Mouse (Mus musculus) C2C12 (cell line): ENCODE data around the gene Gli2. TPM values are rescaled to one million over a fixed set of nuclear protein-coding genes. Genes with fewer than 3 reads are reported as not detected.

Source experiments
- H3K27me3 ChIP-seq: one replicate; pipeline ENCODE4 v1.6.1; 2011; ENCODE audit not compliant: control insufficient read depth, insufficient read depth, insufficient read length
- H3K36me3 ChIP-seq: one replicate; pipeline ENCODE4 v1.6.1; 2011; ENCODE audit not compliant: control insufficient read depth, insufficient read depth
- H3K4me3 ChIP-seq: one replicate; pipeline ENCODE4 v1.5.1; 2011; ENCODE audit warnings: mild to moderate bottlenecking, control low read depth; ENCODE audit not compliant: poor library complexity, insufficient read depth, severe bottlenecking
- H3K79me2 ChIP-seq: one replicate; pipeline ENCODE4 v1.6.1; 2011; ENCODE audit not compliant: control insufficient read depth, insufficient read depth
- H3K79me3 ChIP-seq: one replicate; pipeline ENCODE4 v1.6.1; 2011; ENCODE audit warnings: low read depth, control low read depth
- H3ac ChIP-seq: one replicate; pipeline ENCODE3; 2011; ENCODE audit warnings: low read depth; ENCODE audit not compliant: control insufficient read depth, insufficient read length
- CEBPB ChIP-seq: IDR thresholded peaks from one replicate; pipeline ENCODE4 v1.6.1; 2011; ENCODE audit warnings: low read depth, mild to moderate bottlenecking, control low read depth, moderate library complexity
- CTCF ChIP-seq: IDR thresholded peaks from one replicate; pipeline ENCODE4 v1.5.1; 2011; ENCODE audit not compliant: control insufficient read depth, insufficient read depth, insufficient read length
- FOSL1 ChIP-seq: IDR thresholded peaks from one replicate; pipeline ENCODE4 v1.8.0; 2011; ENCODE audit warnings: mild to moderate bottlenecking, low read length; ENCODE audit not compliant: poor library complexity, insufficient read depth, severe bottlenecking
- MAX ChIP-seq: IDR thresholded peaks from one replicate; pipeline ENCODE4 v1.6.1; 2011; ENCODE audit warnings: mild to moderate bottlenecking, control low read depth
- MYOD1 ChIP-seq: IDR thresholded peaks from one replicate; pipeline ENCODE4 v1.6.1; 2011; ENCODE audit warnings: low read depth; ENCODE audit not compliant: control insufficient read depth, insufficient read length
- MYOG ChIP-seq: IDR thresholded peaks from one replicate; pipeline ENCODE4 v1.6.1; 2011; ENCODE audit not compliant: control insufficient read depth, insufficient read length; ENCODE audit errors: extremely low read depth
- USF1 ChIP-seq: IDR thresholded peaks from one replicate; pipeline ENCODE4 v1.6.1; 2011; ENCODE audit warnings: low read depth, mild to moderate bottlenecking, control low read depth, moderate library complexity
- polyA plus RNA-seq: library from polyadenylated mRNA; unstranded; fragments of >200 nt; fragmentation: generic; extraction: Trizol; gene quantifications from one replicate; pipeline ENCODE4 v1.2.1, GENCODE M21; 2012; ENCODE audit warnings: missing spikeins

Gene Gli2
- polyA plus RNA-seq, 1 experiment, result 0.74 TPM

- no peaks in the 10 kb centered on the region for H3K27me3 ChIP-seq
- H3K4me3 ChIP-seq, result no peak overlapping the region
- H3K36me3 ChIP-seq, result no peaks in the 10 kb centered on the region
- TF ChIP-seq MAX, result no peak
- no peak for TF ChIP-seq CEBPB
- no peak for TF ChIP-seq MYOD1
- TF ChIP-seq FOSL1, result no peak
- TF ChIP-seq MYOG, result no peak
- TF ChIP-seq CTCF, result no peak
- TF ChIP-seq USF1, result no peak
- no peaks in the 10 kb centered on the region for H3K79me2 ChIP-seq
- H3K79me3 ChIP-seq, result no peaks in the 10 kb centered on the region
- no peak overlapping the region for H3ac ChIP-seq
Observed at GRCm38 (mm10) chr1:119034163-119034705, 19.2 kb downstream of the Gli2 start.

GRCm38 (mm10) chr1:119033450-119034162 is 19.8 kb downstream of the Gli2 start:
- Histone ChIP-seq H3K79me2 (no peaks in the 10 kb centered on the region), H3K36me3 (no peaks in the 10 kb centered on the region), H3ac (no peak overlapping the region), H3K79me3 (no peaks in the 10 kb centered on the region), H3K27me3 (no peaks in the 10 kb centered on the region), H3K4me3 (no peak overlapping the region)
- TF ChIP-seq CEBPB (no peak), FOSL1 (no peak), MYOG (no peak), CTCF (no peak), MAX (no peak), USF1 (no peak), MYOD1 (no peak)

GRCm38 (mm10) chr1:119031185-119031584 is 22.2 kb downstream of the Gli2 start:
- TF ChIP-seq MAX (no peak), CEBPB (no peak), MYOD1 (no peak), CTCF (no peak), MYOG (no peak), USF1 (no peak), FOSL1 (no peak)
- Histone ChIP-seq H3K27me3 (no peaks in the 10 kb centered on the region), H3K79me3 (no peaks in the 10 kb centered on the region), H3K36me3 (no peaks in the 10 kb centered on the region), H3ac (no peak overlapping the region), H3K79me2 (no peaks in the 10 kb centered on the region), H3K4me3 (no peak overlapping the region)

- Histone ChIP-seq H3ac (no peak overlapping the region), H3K27me3 (no peaks in the 10 kb centered on the region), H3K36me3 (no peaks in the 10 kb centered on the region), H3K4me3 (no peak overlapping the region), H3K79me2 (no peaks in the 10 kb centered on the region), H3K79me3 (no peaks in the 10 kb centered on the region)
- no peak for TF ChIP-seq CTCF
- no peak for TF ChIP-seq USF1
- no peak for TF ChIP-seq FOSL1
- no peak for TF ChIP-seq MYOG
- TF ChIP-seq MYOD1, result no peak
Observed at GRCm38 (mm10) chr1:119025647-119026358, 27.6 kb downstream of the Gli2 start.

- no peaks in the 10 kb centered on the region for H3K79me2 ChIP-seq
Observed at GRCm38 (mm10) chr1:119022311-119022710, 31.1 kb downstream of the Gli2 start.

More at GRCm38 (mm10) chr1:119022311-119022710, 31.1 kb downstream of the Gli2 start:
- Histone ChIP-seq H3K27me3 (no peaks in the 10 kb centered on the region), H3ac (no peak overlapping the region), H3K36me3 (no peaks in the 10 kb centered on the region), H3K79me3 (no peaks in the 10 kb centered on the region), H3K4me3 (no peak overlapping the region)
- TF ChIP-seq MAX (no peak), CEBPB (no peak), USF1 (no peak), CTCF (no peak), MYOG (no peak), MYOD1 (no peak)
